Mouse (Mus musculus) ES-E14 (cell line): ENCODE data around the gene 1110059E24Rik. TPM values are rescaled to one million over a fixed set of nuclear protein-coding genes. Genes with fewer than 3 reads are reported as not detected.
A peak's percentile ranks its signal among the peaks of the same experiment; 100 is the strongest.

Experiments
- DNase-seq: peaks from one replicate; pipeline ENCODE4 v3.0.0-alpha.2; 2013; ENCODE audit warnings: low read depth, low spot score
- H3K27ac ChIP-seq: 2 replicates; pipeline ENCODE4 v1.5.1; 2012; ENCODE audit warnings: low read depth, mild to moderate bottlenecking, low read length, moderate library complexity, mixed read lengths; ENCODE audit not compliant: poor library complexity, insufficient read depth, severe bottlenecking
- H3K36me3 ChIP-seq: 2 replicates; pipeline ENCODE4 v1.6.1; 2012; ENCODE audit warnings: mild to moderate bottlenecking, low read length, moderate library complexity, mixed read lengths; ENCODE audit not compliant: control insufficient read depth, poor library complexity, insufficient read depth, severe bottlenecking
- H3K4me1 ChIP-seq, 2 experiments: fragments of 150-350 bp in 1 of 2; sonication (generic) in 1 of 2; 2 replicates each; pipeline ENCODE4 v1.6.1; 2012; ENCODE audit warnings: low read length in 2 of 2, mild to moderate bottlenecking in 1 of 2, mixed read lengths in 1 of 2; ENCODE audit not compliant: control insufficient read depth in 2 of 2, insufficient read depth in 2 of 2, poor library complexity in 1 of 2
- H3K4me3 ChIP-seq, 2 experiments: fragments of 150-350 bp in 1 of 2; sonication (generic) in 1 of 2; 2 replicates each; pipeline ENCODE4 v1.5.1; 2012; ENCODE audit warnings: low read length in 2 of 2, low read depth in 1 of 2, mild to moderate bottlenecking in 1 of 2, mixed read lengths in 1 of 2; ENCODE audit not compliant: insufficient read depth in 1 of 2, poor library complexity in 1 of 2, severe bottlenecking in 1 of 2
- H3K9ac ChIP-seq: 2 replicates; pipeline ENCODE4 v1.6.1; 2012; ENCODE audit warnings: low read depth, mild to moderate bottlenecking, low read length, mixed read lengths; ENCODE audit not compliant: poor library complexity, insufficient read depth, severe bottlenecking
- H3K9me3 ChIP-seq: fragments of 150-350 bp; sonication (generic); 2 replicates; pipeline ENCODE4 v1.6.1; 2012; ENCODE audit warnings: low read depth, mild to moderate bottlenecking, low read length; ENCODE audit not compliant: control insufficient read depth, insufficient read depth
- CHD2 ChIP-seq: IDR thresholded peaks from 2 replicates; pipeline ENCODE4 v1.6.1; 2014; ENCODE audit warnings: mild to moderate bottlenecking, low read depth, low read length, inconsistent platforms
- HCFC1 ChIP-seq: IDR thresholded peaks from 2 replicates; pipeline ENCODE4 v1.6.1; 2012; ENCODE audit warnings: low read length, inconsistent platforms, borderline replicate concordance; ENCODE audit not compliant: insufficient read depth
- MAFK ChIP-seq: IDR thresholded peaks from 2 replicates; pipeline ENCODE4 v1.6.1; 2014; ENCODE audit warnings: mild to moderate bottlenecking, low read depth, low read length, inconsistent platforms; ENCODE audit not compliant: insufficient read depth
- ZC3H11A ChIP-seq: IDR thresholded peaks from 2 replicates; pipeline ENCODE4 v1.6.1; 2012; ENCODE audit warnings: low read depth, mild to moderate bottlenecking, inconsistent platforms, low read length, borderline replicate concordance
- ZNF384 ChIP-seq: IDR thresholded peaks from 2 replicates; pipeline ENCODE4 v1.6.1; 2012; ENCODE audit warnings: low read depth, low read length, inconsistent platforms
- in situ Hi-C, 2 experiments: fragments of 600-800 bp; cut with MboI; formaldehyde crosslinking; loops; one replicate each; pipeline ENCODE4 v1.15.1; 2025; ENCODE audit warnings: low sequenced_read_pairs in 2 of 2, inconsistent platforms in 1 of 2; ENCODE audit not compliant: unreplicated experiment in 2 of 2
- total RNA-seq: library from RNA; depleted of rRNA; stranded (reverse); fragments of 300-350 nt; gene quantifications from 2 replicates; pipeline ENCODE4 v1.2.3, GENCODE M21; 2012

The 1110059E24Rik gene
- total RNA-seq, 1 experiment: 38.9 TPM

DNA sequence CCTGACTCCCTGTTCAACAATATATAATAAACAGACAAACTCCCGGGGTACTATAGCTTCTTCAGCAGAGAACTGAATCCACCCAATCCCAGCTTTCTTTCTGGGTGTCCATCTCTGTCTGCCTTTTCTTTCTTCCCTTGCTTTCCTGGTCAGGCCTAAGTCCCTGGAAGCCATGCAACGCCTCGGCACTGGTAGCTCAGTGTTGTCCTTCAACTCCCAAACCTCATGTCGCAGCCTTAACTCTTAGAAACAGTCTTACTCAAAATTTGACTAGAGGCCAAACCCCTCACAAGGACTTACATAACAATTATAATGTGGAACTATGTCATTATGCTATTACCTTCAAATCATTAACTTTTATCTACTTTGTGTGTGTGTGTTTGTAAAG is 28.6 kb downstream of the 1110059E24Rik start:
- peaks cover 0 to 3% of the 10 kb centered on the region in 2 experiments; a peak in 1 of 4 replicates for H3K4me1 ChIP-seq
- no peaks in the 10 kb centered on the region for H3K9me3 ChIP-seq
- in situ Hi-C loops: no loop called here
- no peak overlapping the region for H3K4me3 ChIP-seq
- H3K27ac ChIP-seq: no peak overlapping the region
- TF ChIP-seq ZC3H11A (no peak), ZNF384 (no peak), CHD2 (no peak), MAFK (no peak), HCFC1 (no peak)
- H3K36me3 ChIP-seq: no peaks in the 10 kb centered on the region
- H3K9ac ChIP-seq: no peak overlapping the region
- no peak for DNase-seq

- Histone ChIP-seq H3K4me3 (no peak overlapping the region), H3K27ac (no peak overlapping the region), H3K36me3 (no peaks in the 10 kb centered on the region), H3K4me1 (peaks cover 0 to 3% of the 10 kb centered on the region in 2 experiments; a peak in 1 of 4 replicates), H3K9ac (no peak overlapping the region), H3K9me3 (no peaks in the 10 kb centered on the region)
- TF ChIP-seq HCFC1: no peak
- no peak for TF ChIP-seq ZC3H11A
- TF ChIP-seq CHD2: no peak
- TF ChIP-seq MAFK: no peak
- no peak for TF ChIP-seq ZNF384
- no peak for DNase-seq
- in situ Hi-C loops: no loop called here
Observed at GRCm38 (mm10) chr19:21623410-21624147, 29.2 kb downstream of the 1110059E24Rik start.

DNA sequence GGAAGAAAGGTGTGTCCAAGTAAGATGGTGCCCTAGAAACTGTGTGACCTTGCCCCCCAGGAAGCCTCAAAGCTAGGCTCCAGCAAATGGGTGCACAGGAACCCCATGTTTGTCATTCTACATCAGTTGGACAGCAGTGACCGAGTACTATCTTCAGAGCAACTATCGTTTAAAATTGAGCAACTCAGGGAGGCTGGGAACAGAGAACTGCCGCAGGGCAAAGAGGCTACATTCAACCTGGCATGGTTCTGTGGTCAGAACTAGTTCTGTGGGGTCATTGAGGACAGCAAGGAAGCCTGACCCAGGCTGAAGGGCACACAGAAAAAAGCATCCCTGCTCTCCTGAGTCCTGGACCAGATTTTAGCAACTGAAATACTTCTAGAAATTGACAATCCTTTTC is 37.0 kb downstream of the 1110059E24Rik start:
- Histone ChIP-seq H3K27ac (no peak overlapping the region), H3K4me1 (no peaks in the 10 kb centered on the region), H3K9me3 (no peaks in the 10 kb centered on the region), H3K9ac (no peak overlapping the region), H3K36me3 (no peaks in the 10 kb centered on the region), H3K4me3 (no peak overlapping the region)
- TF ChIP-seq ZC3H11A (no peak), ZNF384 (no peak)
- in situ Hi-C loops: no loop called here
- no peak for DNase-seq

GRCm38 (mm10) chr19:21611725-21612575 is 40.8 kb downstream of the 1110059E24Rik start:
- no peaks in the 10 kb centered on the region for H3K9me3 ChIP-seq
- TF ChIP-seq MAFK (peak; percentile 52; the same call in 1 of the 2 replicates), CHD2 (no peak)
- H3K9ac ChIP-seq: no peak overlapping the region
- no peak overlapping the region for H3K27ac ChIP-seq
- in situ Hi-C loops: no loop called here
- no peak overlapping the region for H3K4me3 ChIP-seq
- H3K4me1 ChIP-seq: no peaks in the 10 kb centered on the region
- no peaks in the 10 kb centered on the region for H3K36me3 ChIP-seq
- no peak for DNase-seq
